Mouse (Mus musculus) neural tube, embryonic 12.5 days (tissue): ENCODE results near the gene Rpl23a. TPM values are rescaled to one million over a fixed set of nuclear protein-coding genes. Genes with fewer than 3 reads are reported as not detected.

Experiments
- microRNA-seq: library from miRNA; unstranded; fragments of <30 nt; microRNA quantifications from one replicate; pipeline ENCODE4, GENCODE M21; 2017
- polyA plus RNA-seq: library from polyadenylated mRNA; unstranded; fragments of >200 nt; fragmentation: Nextera tagmentation; extraction: Ambion mirVana; gene quantifications from 2 replicates; pipeline ENCODE4 v1.2.1, GENCODE M21; 2016

Gene Rpl23a
- polyA plus RNA-seq, 1 experiment from 2014 or later, result 982 TPM

Small RNA genes within 50 kb of the gene (microRNA-seq; reads per million reads assigned to microRNA genes)
- not detected for gene Mir7653

Other genes with a start within 250 kb of the Rpl23a start
- 29.5 and 29.7 TPM in 2 replicates for gene Phf12, start 200.8 kb downstream of the Rpl23a start, polyA plus RNA-seq
- 24.5 and 29.0 TPM in 2 replicates for gene Dhrs13, start 151.3 kb downstream of the Rpl23a start, polyA plus RNA-seq
- 74.8 and 81.0 TPM in 2 replicates for gene Flot2, start 145.7 kb downstream of the Rpl23a start, polyA plus RNA-seq
- 29.7 and 32.4 TPM in 2 replicates for gene Eral1, start 103.2 kb downstream of the Rpl23a start, polyA plus RNA-seq
- 25.3 and 27.9 TPM in 2 replicates for gene Fam222b, start 88.9 kb downstream of the Rpl23a start, polyA plus RNA-seq
- 153 and 174 TPM in 2 replicates for gene Traf4, start 18.0 kb downstream of the Rpl23a start, polyA plus RNA-seq
- 10.2 and 11.1 TPM in 2 replicates for gene Nek8, start 6.9 kb downstream of the Rpl23a start, polyA plus RNA-seq
- gene Tlcd1, start 6.9 kb downstream of the Rpl23a start, polyA plus RNA-seq, result 8.2 and 10.5 TPM in 2 replicates
- 71.0 and 76.5 TPM in 2 replicates for gene Rab34, start 4.8 kb upstream of the Rpl23a start, polyA plus RNA-seq
- gene Proca1, start 9.8 kb upstream of the Rpl23a start, polyA plus RNA-seq, result 2.5 and 2.9 TPM in 2 replicates
- gene Sdf2, start 62.2 kb upstream of the Rpl23a start, polyA plus RNA-seq, result 59.8 and 60.8 TPM in 2 replicates
- 34.0 and 40.5 TPM in 2 replicates for gene Supt6, start 62.4 kb upstream of the Rpl23a start, polyA plus RNA-seq
- 64.9 and 72.4 TPM in 2 replicates for gene 2610507B11Rik, start 78.2 kb upstream of the Rpl23a start, polyA plus RNA-seq
- 0.20 and 0.52 TPM in 2 replicates for gene BC030499, start 107.3 kb upstream of the Rpl23a start, polyA plus RNA-seq
- 33.6 and 34.2 TPM in 2 replicates for gene Spag5, start 117.9 kb upstream of the Rpl23a start, polyA plus RNA-seq
- 16.8 and 17.2 TPM in 2 replicates for gene Aldoc, start 139.4 kb upstream of the Rpl23a start, polyA plus RNA-seq
- gene Pigs, start 144.8 kb upstream of the Rpl23a start, polyA plus RNA-seq, result 66.4 and 73.6 TPM in 2 replicates
- gene Unc119, start 159.9 kb upstream of the Rpl23a start, polyA plus RNA-seq, result 80.8 and 89.3 TPM in 2 replicates
- gene Foxn1, start 203.0 kb upstream of the Rpl23a start, polyA plus RNA-seq, result not detected in 2 replicates
- not detected in 2 replicates for gene Slc13a2, start 238.6 kb upstream of the Rpl23a start, polyA plus RNA-seq